Mouse (Mus musculus): ENCODE data around the gene Rrnad1. TPM values are rescaled to one million over a fixed set of nuclear protein-coding genes. Genes with fewer than 3 reads are reported as not detected.

Rrnad1 gene
- 21.1 and 25.2 TPM in 2 replicates for polyA plus RNA-seq (2015; fragmentation: Nextera tagmentation; extraction: Ambion mirVana)

GRCm38 (mm10) chr3:87930078-87930795, at the start of gene Rrnad1, which contains the start of gene Isg20l2:
TSS of gene Rrnad1 (minus strand) at chr3:87930717.
TSS of gene Isg20l2 (plus strand) at chr3:87930314.
- H3K9me3 ChIP-seq = no peaks in the 10 kb centered on the region
- peak within 1 kb of the TSS; percentile 95 for H3K4me3 ChIP-seq
- peaks cover 57% of the 10 kb centered on the region for H3K36me3 ChIP-seq
- peak within 1 kb of the TSS; percentile 84 for H3K4me2 ChIP-seq
- under 1% methylated on average over 64 of the region's 78 CpGs for WGBS
- ATAC-seq (ENCODE audit: insufficient number of reproducible peaks, insufficient read depth, low FRiP score, low TSS enrichment, low read depth) = peak; percentile 95
- H3K4me1 ChIP-seq = peaks cover 32% of the 10 kb centered on the region
- peak within 1 kb of the TSS; percentile 90 for H3K27ac ChIP-seq
- no peaks in the 10 kb centered on the region for H3K27me3 ChIP-seq
- H3K9ac ChIP-seq = peak within 1 kb of the TSS; percentile 91

DNA sequence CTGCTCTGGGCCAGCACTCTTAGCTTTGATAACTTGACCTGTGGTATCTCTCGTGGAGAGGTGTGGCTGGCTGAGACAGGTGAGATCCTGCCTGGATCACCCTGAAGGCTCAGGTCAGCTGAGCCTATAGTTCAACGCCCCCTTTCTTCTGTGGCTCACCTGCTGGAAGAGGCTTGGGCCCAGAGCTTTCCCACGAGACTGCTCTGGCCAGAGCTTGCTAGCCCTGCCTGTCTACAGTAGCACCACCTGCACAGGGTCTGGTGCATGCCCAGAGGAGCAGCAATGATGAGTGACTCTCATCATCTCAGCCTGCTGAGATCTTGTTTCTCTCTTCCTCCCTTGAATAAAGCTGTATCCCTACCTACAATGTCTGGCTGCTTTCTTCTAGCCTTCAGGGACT, 49.6 kb upstream of the Rrnad1 start:
- no peak overlapping the region for H3K9ac ChIP-seq
- H3K27ac ChIP-seq = no peak overlapping the region
- H3K4me3 ChIP-seq = no peak overlapping the region
- no peaks in the 10 kb centered on the region for H3K27me3 ChIP-seq
- ATAC-seq (ENCODE audit: insufficient number of reproducible peaks, insufficient read depth, low FRiP score, low TSS enrichment, low read depth) = no peak
- H3K9me3 ChIP-seq = no peaks in the 10 kb centered on the region
- no peaks in the 10 kb centered on the region for H3K36me3 ChIP-seq
- peaks cover 29% of the 10 kb centered on the region for H3K4me1 ChIP-seq
- no peak overlapping the region for H3K4me2 ChIP-seq
- 48% methylated on average over 3 of the region's 3 CpGs for WGBS

DNA sequence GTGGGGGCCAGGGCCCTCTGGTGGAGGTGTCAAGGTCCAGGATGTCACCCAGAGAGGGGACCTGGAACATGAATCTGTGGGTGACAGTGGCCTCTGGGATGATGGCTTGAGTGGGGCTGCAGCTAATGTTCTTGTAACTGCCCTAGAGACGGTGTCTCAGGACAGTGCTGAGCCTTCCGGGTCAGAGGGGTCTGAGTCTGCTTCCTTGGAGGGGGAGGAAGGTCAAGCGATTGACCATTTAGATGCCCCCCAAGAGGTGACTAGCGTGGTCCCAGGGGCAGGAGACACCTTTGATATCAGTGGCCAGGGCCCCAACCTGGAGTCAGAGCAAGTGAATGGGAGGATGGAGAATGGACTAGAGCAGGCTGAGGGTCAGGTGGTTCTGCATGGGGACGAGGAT, 49.0 kb upstream of the Rrnad1 start:
- Histone ChIP-seq H3K4me1 (peaks cover 29% of the 10 kb centered on the region), H3K36me3 (no peaks in the 10 kb centered on the region), H3K27me3 (no peaks in the 10 kb centered on the region), H3K9ac (no peak overlapping the region), H3K4me3 (no peak overlapping the region), H3K4me2 (no peak overlapping the region), H3K27ac (no peak overlapping the region), H3K9me3 (no peaks in the 10 kb centered on the region)
- 70% methylated on average over 5 of the region's 5 CpGs for WGBS
- no peak for ATAC-seq (ENCODE audit: insufficient number of reproducible peaks, insufficient read depth, low FRiP score, low TSS enrichment, low read depth)

- peaks cover 46% of the 10 kb centered on the region for H3K4me1 ChIP-seq
- H3K9ac ChIP-seq = peak overlapping the region; percentile 45; the same call in 1 of the 2 replicates
- H3K4me3 ChIP-seq = no peak overlapping the region
- H3K4me2 ChIP-seq = peak overlapping the region; percentile 96; the same call in 1 of the 2 replicates
- H3K9me3 ChIP-seq = no peaks in the 10 kb centered on the region
- peaks cover 36% of the 10 kb centered on the region for H3K27me3 ChIP-seq
- WGBS = 26% methylated on average over 12 of the region's 12 CpGs
- no peak for ATAC-seq (ENCODE audit: insufficient number of reproducible peaks, insufficient read depth, low FRiP score, low TSS enrichment, low read depth)
- no peaks in the 10 kb centered on the region for H3K36me3 ChIP-seq
- no peak overlapping the region for H3K27ac ChIP-seq
These were observed 44.0 kb upstream of the Rrnad1 start for GRCm38 (mm10) chr3:87974381-87974987.

GRCm38 (mm10) chr3:87973593-87974380, 43.3 kb upstream of the Rrnad1 start:
- Histone ChIP-seq H3K27ac (0 out of 2 replicates have a peak overlapping the region, but pooled peaks have one; percentile 18), H3K27me3 (peaks cover 36% of the 10 kb centered on the region), H3K4me1 (peaks cover 46% of the 10 kb centered on the region), H3K9ac (peak overlapping the region; percentile 45; the same call in 1 of the 2 replicates), H3K4me2 (peak overlapping the region; percentile 96), H3K36me3 (no peaks in the 10 kb centered on the region), H3K4me3 (peak overlapping the region; percentile 51; the same call in 1 of the 2 replicates), H3K9me3 (no peaks in the 10 kb centered on the region)
- WGBS = 33% methylated on average over 14 of the region's 14 CpGs
- no peak for ATAC-seq (ENCODE audit: insufficient number of reproducible peaks, insufficient read depth, low FRiP score, low TSS enrichment, low read depth)

GRCm38 (mm10) chr3:87972776-87973175, 42.3 kb upstream of the Rrnad1 start:
- Histone ChIP-seq H3K9me3 (no peaks in the 10 kb centered on the region), H3K4me1 (peaks cover 46% of the 10 kb centered on the region), H3K9ac (peak overlapping the region; percentile 73), H3K4me3 (peak overlapping the region; percentile 51), H3K4me2 (peak overlapping the region; percentile 96), H3K27ac (no peak overlapping the region), H3K27me3 (peaks cover 36% of the 10 kb centered on the region), H3K36me3 (no peaks in the 10 kb centered on the region)
- no peak for ATAC-seq (ENCODE audit: insufficient number of reproducible peaks, insufficient read depth, low FRiP score, low TSS enrichment, low read depth)
- 20% methylated on average over 5 of the region's 5 CpGs for WGBS

DNA sequence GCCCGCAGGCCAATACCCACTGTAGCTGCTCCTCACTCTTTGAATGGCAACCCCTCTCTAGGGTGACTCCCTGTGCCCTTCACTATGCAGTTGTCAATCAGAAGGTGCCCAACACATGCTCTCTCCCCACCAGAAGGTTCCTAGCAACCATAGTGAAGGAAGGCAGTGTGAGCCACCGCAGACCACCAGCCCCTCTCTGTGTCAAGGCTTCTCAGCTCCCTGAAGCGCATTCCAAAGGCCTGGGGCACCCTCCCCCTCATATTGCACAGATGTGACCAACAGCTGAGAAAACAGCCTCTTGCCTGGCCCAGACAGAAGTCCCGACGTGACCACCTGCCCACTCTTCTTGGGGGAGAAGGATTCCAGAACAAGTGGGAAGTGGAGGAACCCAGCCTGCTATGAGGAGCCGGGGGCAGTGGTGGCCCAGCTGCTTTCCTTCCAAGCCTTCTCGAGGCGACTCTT, 41.7 kb upstream of the Rrnad1 start:
- no peak for ATAC-seq (ENCODE audit: insufficient number of reproducible peaks, insufficient read depth, low FRiP score, low TSS enrichment, low read depth)
- peak overlapping the region; percentile 73 for H3K9ac ChIP-seq
- peaks cover 36% of the 10 kb centered on the region for H3K27me3 ChIP-seq
- no peak overlapping the region for H3K27ac ChIP-seq
- H3K9me3 ChIP-seq = no peaks in the 10 kb centered on the region
- H3K36me3 ChIP-seq = no peaks in the 10 kb centered on the region
- H3K4me1 ChIP-seq = peaks cover 46% of the 10 kb centered on the region
- 10% methylated on average over 8 of the region's 8 CpGs for WGBS
- peak overlapping the region; percentile 96 for H3K4me2 ChIP-seq
- H3K4me3 ChIP-seq = peak overlapping the region; percentile 51

DNA sequence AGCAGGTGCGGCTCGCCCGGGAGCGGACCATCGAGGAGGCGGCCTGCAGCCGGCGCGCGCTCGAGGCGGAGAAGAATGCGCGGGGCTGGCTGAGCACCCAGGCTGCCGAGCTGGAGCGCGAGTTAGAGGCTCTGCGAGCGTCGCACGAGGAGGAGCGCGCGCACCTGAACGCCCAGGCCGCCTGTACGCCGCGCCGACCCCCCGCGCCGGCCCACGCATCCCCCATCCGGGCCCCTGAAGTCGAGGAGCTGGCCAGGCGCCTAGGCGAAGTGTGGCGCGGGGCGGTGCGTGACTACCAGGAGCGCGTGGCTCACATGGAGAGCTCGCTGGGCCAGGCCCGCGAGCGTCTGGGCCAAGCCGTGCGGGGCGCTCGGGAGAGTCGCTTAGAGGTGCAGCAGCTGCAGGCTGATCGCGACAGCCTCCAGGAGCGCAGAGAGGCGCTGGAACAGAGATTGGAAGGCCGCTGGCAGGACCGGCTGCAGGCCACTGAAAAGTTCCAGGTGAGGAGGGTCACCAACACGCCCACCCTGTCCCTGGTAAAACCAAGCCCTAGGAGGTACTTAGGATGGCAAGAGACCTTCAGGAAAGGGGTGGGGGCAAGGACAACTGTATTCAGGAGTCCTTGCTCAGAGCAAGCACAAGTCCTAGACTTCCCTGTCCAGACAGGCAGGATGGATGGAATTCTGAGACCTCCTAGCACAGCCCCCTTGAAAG, 41.1 kb upstream of the Rrnad1 start:
- no peak; the same call in 1 of the 2 replicates for ATAC-seq (ENCODE audit: insufficient number of reproducible peaks, insufficient read depth, low FRiP score, low TSS enrichment, low read depth)
- Histone ChIP-seq H3K36me3 (no peaks in the 10 kb centered on the region), H3K9ac (peak overlapping the region; percentile 73), H3K9me3 (no peaks in the 10 kb centered on the region), H3K27me3 (peaks cover 36% of the 10 kb centered on the region), H3K4me3 (peak overlapping the region; percentile 51), H3K4me2 (peak overlapping the region; percentile 96), H3K4me1 (peaks cover 46% of the 10 kb centered on the region), H3K27ac (0 out of 2 replicates have a peak overlapping the region, but pooled peaks have one; percentile 22)
- WGBS = under 1% methylated on average over 49 of the region's 60 CpGs

GRCm38 (mm10) chr3:87970939-87971488, 40.5 kb upstream of the Rrnad1 start, which contains the start of gene Nes:
TSS of gene Nes (plus strand) at chr3:87971078.
- WGBS = under 1% methylated on average over 44 of the region's 44 CpGs
- peak within 1 kb of the TSS; percentile 22; the same call in 1 of the 2 replicates for H3K27ac ChIP-seq
- no peaks in the 10 kb centered on the region for H3K36me3 ChIP-seq
- H3K4me1 ChIP-seq = peaks cover 46% of the 10 kb centered on the region
- ATAC-seq (ENCODE audit: insufficient number of reproducible peaks, insufficient read depth, low FRiP score, low TSS enrichment, low read depth) = peak; percentile 30; the same call in 1 of the 2 replicates
- peak within 1 kb of the TSS; percentile 73 for H3K9ac ChIP-seq
- peak within 1 kb of the TSS; percentile 51 for H3K4me3 ChIP-seq
- H3K4me2 ChIP-seq = peak within 1 kb of the TSS; percentile 96
- no peaks in the 10 kb centered on the region for H3K9me3 ChIP-seq
- H3K27me3 ChIP-seq = peaks cover 36% of the 10 kb centered on the region

- Histone ChIP-seq H3K4me3 (peak overlapping the region; percentile 51), H3K36me3 (no peaks in the 10 kb centered on the region), H3K9me3 (no peaks in the 10 kb centered on the region), H3K4me1 (peaks cover 46% of the 10 kb centered on the region), H3K4me2 (peak overlapping the region; percentile 96), H3K9ac (peak overlapping the region; percentile 7; the same call in 1 of the 2 replicates), H3K27me3 (peaks cover 36% of the 10 kb centered on the region), H3K27ac (no peak overlapping the region; the same call in 1 of the 2 replicates)
- under 1% methylated on average over 21 of the region's 21 CpGs for WGBS
- no peak for ATAC-seq (ENCODE audit: insufficient number of reproducible peaks, insufficient read depth, low FRiP score, low TSS enrichment, low read depth)
These were observed 39.8 kb upstream of the Rrnad1 start for GRCm38 (mm10) chr3:87970184-87970938.
